Mouse (Mus musculus) T-helper 1 cell (primary cell): ENCODE measurements around the gene Mrps23.

Experiments used
- in situ Hi-C: fragments of 300-600 bp; cut with MboI, MseI; formaldehyde crosslinking; loops from one replicate; pipeline ENCODE4 v1.15.1; 2025; ENCODE audit warnings: high pct_unique_total_duplicates

Mrps23 gene

DNA sequence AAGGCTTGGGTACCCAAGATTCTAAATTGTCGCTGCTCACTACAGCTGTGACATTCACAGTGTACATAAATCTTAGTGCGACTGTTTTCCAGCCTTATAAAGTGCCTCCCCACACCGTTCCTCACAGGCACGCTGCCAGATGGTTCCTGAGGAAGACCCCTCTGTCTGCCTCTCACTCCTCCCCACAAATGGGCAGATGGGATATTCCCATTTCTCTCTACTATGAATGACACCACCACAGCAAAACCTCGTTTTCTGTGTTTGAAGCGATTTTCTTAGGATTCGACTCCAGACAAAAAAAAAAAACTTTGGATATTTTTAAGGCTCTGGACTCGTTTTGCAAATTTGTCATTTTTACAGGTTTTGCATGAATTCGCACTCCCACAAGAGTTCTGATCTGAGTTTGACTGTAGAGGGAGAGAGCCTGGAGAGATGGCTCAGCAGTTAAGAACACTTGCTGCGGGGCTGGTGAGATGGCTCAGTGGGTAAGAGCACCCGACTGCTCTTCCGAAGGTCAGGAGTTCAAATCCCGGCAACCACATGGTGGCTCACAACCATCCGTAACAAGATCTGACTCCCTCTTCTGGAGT, 41.5 kb downstream of the Mrps23 start:
- in situ Hi-C loops, result no loop called here

DNA sequence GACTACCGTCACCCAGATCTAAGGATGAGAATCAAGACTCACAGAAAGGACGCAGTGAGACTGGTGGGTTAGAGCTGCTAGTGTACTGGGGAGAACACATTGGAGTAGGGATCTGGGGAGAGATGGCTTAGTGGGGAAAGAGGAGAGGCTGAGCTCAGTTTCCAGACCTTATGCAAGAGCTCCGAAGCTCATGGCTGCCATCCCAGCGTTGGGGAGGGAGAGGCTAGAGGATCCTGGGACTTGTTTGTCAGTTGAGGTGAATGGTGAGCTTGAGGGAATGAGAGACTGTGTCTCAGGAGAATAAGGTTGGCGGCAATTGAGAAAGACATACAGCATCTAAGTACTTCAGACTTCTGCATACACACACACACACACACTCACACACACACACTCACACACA, 44.4 kb downstream of the Mrps23 start:
- in situ Hi-C loops, result no loop called here

DNA sequence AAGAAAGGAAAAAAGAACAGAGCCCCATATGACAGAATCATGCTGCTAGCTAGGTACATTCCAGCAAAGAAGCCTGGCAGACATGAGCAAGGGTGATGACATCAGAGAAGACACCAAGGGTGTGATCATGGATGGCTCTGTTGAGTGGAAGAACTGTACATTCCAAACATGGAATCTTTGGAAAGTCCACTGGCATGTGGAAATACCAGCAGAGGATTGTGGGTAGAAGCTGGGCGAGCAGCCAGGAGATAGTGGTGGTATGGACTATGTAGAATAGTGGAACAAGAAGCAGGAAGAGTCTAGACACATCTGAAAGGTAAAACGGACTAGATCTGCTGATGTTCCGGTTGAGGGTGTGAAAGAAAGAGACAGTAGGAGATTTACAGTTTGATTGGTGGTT, 46.4 kb downstream of the Mrps23 start:
- in situ Hi-C loops, result loop anchor here (10.0 kb wide), 1 partner anchor 584 kb away; no protein-coding TSS in a partner anchor

DNA sequence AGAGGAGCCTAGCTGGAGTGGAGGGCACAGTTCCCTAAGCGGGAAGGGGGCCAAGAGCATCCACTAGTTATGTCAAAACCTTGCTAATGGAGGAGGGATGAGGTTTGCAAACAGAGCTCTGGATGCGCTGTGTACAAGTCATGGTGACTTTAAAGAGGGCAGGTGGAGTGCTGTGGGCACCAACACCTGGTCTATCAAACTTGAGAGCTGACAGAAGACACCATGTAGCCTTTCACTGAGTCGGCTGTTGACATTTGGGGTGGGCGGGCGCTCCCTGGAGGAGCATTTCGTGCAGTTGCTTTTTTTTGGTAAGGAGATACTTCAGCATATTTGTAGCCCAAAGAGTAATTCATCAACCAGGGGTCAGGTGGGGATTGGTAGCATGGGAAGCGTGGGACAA, 47.1 kb downstream of the Mrps23 start:
- in situ Hi-C loops, result loop anchor here (10.0 kb wide), 1 partner anchor 584 kb away; no protein-coding TSS in a partner anchor

DNA sequence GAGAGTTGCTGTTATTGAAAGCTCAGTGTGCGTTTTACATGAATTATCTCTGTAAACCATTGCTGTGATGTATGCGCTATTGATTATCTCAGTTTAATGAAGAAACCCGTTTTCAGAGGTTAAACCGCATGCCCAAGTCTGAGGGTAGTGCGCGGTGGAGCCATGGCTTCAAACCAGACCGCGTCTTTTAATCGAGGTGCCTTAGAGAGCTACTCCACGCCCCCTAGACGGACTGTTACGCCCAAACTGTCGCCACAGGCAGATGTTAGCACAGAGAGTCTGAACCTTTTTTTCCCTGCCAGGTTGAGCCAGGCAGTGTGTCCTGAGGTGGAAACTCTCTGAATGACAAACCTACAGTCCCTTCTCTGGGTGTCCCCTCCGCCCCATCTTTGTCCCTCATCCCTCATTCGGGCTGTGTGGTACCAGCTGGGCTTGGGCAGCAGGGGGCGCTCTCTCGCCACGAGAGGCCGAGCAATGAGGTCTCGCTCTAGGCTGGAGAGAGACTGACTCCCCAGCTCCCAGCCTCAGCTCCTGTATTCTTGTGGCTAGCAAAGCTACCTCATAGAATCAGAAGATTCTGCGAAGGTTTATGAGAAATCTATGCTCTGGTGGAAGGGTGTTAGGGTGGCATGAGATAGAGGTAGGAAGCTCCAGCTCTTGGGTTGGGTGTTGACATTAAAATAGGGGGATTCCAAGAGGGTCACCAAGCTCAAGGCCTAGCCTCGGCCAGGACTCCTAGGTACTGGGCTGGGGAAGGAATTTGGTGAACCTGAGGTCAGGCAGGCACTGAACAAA, 48.0 kb downstream of the Mrps23 start:
- in situ Hi-C loops, result loop anchor here (10.0 kb wide), 1 partner anchor 583 kb away; no protein-coding TSS in a partner anchor

DNA sequence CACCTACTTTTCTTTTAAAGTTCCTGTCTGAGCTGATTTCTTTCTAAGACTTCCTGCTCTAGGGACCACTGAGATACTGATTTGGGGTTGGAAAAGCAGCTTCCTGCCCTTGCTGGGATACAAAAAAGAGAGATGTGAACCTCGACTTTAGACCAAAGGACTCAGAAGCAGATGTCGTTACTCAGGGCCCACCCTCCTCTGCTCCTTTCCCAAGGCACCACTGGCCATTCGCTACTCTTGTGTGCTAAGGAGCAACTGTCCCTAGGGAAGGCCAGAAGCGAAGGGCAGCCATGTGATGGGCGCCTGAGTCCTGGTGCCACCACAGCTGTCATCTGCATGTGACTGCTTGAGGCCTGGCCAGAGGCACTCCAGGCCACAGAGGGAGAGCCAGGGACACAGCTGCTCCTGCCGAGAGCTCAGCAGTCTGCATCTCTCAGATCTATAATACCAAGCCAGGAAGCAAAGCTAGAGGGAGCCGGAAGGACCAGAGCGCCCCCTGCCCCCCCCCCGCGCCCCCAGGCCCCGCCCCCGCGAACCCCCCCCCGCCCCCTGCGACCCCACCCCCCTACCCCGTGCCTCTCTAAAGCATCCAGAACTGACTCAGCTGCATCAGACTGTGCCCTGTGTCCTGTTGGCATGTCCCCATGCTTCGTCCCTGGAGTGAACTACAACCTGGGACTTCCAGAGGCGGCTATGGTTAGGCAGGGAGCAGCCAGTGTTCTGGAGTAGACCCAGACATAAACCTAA, 48.8 kb downstream of the Mrps23 start:
- in situ Hi-C loops, result loop anchor here (10.0 kb wide), 1 partner anchor 582 kb away; no protein-coding TSS in a partner anchor

DNA sequence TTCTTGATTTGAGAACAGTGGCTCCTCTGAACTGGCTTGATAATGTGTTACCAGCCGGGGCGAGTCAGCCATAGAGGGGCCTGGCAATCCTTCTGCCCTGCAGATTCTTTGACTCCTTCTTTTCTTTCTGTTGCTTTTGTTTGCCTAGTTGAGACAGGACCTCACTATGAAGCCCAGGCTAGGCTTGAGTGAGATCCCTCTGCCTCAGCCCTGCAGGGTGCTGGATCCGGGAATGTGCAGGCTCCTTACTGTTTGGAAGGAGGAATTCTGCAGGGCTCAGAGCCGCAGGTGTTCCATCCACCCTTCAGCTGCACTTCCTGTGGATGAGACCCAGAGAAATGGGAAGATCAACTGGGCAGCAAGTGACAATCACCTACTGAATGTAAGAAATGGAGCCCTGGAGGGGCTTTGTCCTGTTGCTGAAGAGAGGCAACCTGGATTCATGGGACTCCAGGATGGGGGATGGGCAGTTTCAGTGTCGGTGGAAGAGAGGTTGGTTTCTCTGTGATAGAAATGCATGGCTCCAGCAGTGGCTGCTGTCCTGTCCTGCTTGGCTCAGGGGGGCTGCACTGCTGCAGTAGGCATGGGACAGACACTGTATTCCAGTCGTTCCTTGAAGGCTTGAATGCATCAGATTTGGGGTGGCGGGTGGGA, 49.5 kb downstream of the Mrps23 start:
- in situ Hi-C loops, result loop anchor here (10.0 kb wide), 1 partner anchor 581 kb away; no protein-coding TSS in a partner anchor

DNA sequence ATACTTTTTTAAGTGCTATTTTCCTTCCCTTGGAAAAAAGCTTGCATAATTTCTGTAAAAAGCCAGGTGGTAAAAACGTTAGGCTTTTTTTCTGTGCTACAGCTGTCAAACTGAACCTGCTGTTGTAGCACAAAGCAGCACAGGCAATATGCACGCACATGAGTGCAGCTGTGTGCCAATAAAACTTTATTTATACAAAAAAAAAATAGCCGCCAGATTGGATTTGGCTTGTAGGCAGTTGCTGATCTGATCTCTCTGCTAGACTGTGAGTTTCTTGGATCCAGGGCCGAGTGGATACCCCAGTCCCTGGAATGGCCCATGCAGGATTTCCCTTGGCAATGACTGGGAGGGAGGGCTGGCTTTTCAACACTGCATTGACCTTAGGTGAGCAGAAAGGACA, 53.5 kb downstream of the Mrps23 start:
- in situ Hi-C loops, result loop anchor here (10.0 kb wide), 1 partner anchor 577 kb away; no protein-coding TSS in a partner anchor

DNA sequence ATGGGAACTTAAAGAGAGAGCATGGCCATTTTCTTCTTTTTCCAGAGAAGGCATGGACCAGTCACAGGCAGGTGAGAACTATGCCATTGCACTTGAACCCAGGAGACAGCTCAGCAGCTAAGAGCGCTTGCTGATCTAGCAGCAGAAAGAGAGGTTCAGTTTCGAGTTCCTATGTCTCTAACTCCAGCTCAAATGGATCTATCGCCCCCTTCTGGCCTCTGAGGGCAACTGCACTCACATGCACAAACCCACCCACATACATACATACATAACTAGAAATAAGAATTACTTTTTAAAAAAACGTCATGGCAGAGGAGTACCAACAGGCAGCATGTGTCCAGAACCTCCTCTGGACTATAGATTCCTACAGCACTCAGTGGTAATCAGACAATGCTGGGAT, 54.0 kb downstream of the Mrps23 start:
- in situ Hi-C loops, result loop anchor here (10.0 kb wide), 1 partner anchor 577 kb away; no protein-coding TSS in a partner anchor

DNA sequence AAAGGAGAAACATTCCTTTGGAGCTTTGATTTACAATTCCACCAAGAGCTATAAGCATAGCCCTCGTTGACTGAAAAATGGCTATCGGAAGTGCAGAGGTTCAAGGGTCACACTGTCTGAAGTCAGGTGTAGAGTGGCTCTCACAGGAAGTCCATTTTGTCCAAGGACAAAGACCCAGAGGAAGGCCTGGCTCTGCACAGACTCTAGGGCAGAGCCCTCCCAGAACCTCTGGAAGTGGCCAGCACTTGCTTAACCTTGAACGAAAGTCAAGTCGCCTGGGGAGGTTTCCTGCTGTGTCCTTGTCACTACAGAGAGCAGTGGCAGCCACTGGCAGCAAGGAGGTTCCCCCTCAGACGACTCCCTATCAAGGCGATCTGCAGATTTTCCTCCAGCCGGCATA, 56.3 kb downstream of the Mrps23 start:
- in situ Hi-C loops, result no loop called here
